Mouse (Mus musculus): Measurements from ENCODE around the gene Gm5157. TPM values are rescaled to one million over a fixed set of nuclear protein-coding genes. Genes with fewer than 3 reads are reported as not detected.

The Gm5157 gene
- not detected for total RNA-seq (2023)

DNA sequence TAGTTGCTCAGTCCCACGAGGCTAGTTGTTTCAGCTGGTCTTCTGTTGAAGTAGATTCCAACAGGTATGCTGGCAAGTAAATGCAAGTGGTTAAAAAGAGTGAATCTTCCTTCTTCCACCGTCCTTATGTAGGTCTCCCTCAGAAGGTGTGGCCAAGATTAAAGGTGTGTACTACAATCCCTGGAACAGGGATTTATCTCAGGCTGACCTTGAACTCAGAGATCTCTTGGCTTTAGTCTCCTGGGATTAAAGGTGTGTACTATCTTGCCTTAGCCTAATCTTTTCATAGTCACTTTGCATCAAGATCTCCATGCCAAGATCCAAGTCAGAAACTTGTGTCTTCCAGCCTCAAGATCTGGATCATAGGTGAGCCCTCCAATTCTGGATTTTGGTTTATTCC is at the start of gene Gm5157:
Gene Gm5157 (minus strand): TSS at position 101 of the 400 bp plus-strand sequence.

DNA sequence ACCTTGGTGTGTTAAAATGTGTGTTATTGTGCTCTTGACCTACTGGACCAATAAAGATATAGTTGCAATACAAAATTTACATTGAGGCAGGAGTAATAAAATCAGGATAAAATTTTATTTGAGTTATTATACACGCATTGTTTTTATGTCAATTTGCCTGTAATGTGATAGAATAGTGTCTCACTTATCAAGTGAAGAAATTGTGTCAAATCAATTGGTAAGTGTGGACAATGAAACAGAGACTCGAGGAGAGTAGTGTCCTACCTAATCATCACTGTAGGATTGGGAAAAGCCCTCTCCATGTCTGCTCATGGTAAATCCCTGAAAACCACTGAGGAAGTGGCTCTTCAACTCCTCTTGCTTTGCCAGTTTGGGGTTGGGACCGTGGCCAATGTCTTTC is 28.3 kb downstream of the Gm5157 start, which contains the start of gene Vmn1r123:
Gene Vmn1r123 (plus strand): TSS at position 301 of the 400 bp plus-strand sequence.

Other genes starting within 250 kb of the Gm5157 start
- gene Vmn1r119, start 178.0 kb downstream of the Gm5157 start, total RNA-seq (2023) = not detected
- gene Vmn1r120, start 136.6 kb downstream of the Gm5157 start, total RNA-seq (2023) = not detected
- not detected for gene Vmn1r121, start 91.9 kb downstream of the Gm5157 start, total RNA-seq (2023)
- gene Vmn1r122, start 56.3 kb downstream of the Gm5157 start, total RNA-seq (2023) = not detected
- gene Vmn1r123, start 28.2 kb downstream of the Gm5157 start, total RNA-seq (2023) = not detected
- gene Vmn1r124, start 70.2 kb upstream of the Gm5157 start, total RNA-seq (2023) = not detected
- gene Vmn1r125, start 81.8 kb upstream of the Gm5157 start, total RNA-seq (2023) = not detected
- gene Vmn1r126, start 111.0 kb upstream of the Gm5157 start, total RNA-seq (2023) = not detected
- gene Vmn1r127, start 129.4 kb upstream of the Gm5157 start, total RNA-seq (2023) = not detected
- gene Vmn1r128, start 158.9 kb upstream of the Gm5157 start, total RNA-seq (2023) = not detected
- gene Vmn1r129, start 170.9 kb upstream of the Gm5157 start, total RNA-seq (2023) = not detected
- gene Gm6882, start 242.3 kb upstream of the Gm5157 start, total RNA-seq (2023) = not detected